Mouse (Mus musculus) large intestine, adult 2 months (tissue): ENCODE measurements at regions not wholly inside any gene's neighbourhood (a gene's known extent, or its start where the extent isn't known, plus 50 kb on each side); places are given as distances from the start of the nearest gene placed in this dataset.

Source experiments
- DNase-seq: peaks from one replicate; pipeline ENCODE4 v3.0.0-alpha.2; 2012; ENCODE audit warnings: low read depth, low spot score
- WGBS: fragments of 180-500 bp; shearing (Covaris S2); methylation state at CpG from one replicate; pipeline ENCODE4 v1.1.7; 2018; 5-methylcytosine and 5-hydroxymethylcytosine counted together

GRCm38 (mm10) chr17:62299875-62300274, 581.2 kb downstream of the Efna5 start:
- no peak for DNase-seq
- WGBS, result 71% methylated on average over 9 of the region's 9 CpGs

GRCm38 (mm10) chr17:62297393-62298060, 583.6 kb downstream of the Efna5 start:
- no peak for DNase-seq
- 63% methylated on average over 7 of the region's 7 CpGs for WGBS

DNA sequence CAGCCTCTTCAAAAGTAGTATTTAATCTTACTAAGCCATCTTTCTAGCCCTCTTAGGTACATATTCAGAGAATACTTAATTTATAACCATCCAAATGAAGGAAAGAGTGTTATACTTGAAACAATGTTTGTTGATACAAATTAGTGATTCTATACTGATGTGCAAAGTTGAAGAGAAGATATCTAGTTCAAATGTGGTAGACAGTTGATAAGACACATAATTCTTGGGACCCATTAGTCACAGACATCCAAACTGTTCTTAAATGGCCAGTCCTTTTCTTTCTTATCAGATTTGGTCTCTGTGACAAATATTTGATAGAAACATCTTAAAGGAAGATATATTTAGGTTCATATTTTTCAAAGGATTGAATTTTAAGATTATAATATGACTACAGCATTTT, 585.7 kb downstream of the Efna5 start:
- DNase-seq, result no peak

DNA sequence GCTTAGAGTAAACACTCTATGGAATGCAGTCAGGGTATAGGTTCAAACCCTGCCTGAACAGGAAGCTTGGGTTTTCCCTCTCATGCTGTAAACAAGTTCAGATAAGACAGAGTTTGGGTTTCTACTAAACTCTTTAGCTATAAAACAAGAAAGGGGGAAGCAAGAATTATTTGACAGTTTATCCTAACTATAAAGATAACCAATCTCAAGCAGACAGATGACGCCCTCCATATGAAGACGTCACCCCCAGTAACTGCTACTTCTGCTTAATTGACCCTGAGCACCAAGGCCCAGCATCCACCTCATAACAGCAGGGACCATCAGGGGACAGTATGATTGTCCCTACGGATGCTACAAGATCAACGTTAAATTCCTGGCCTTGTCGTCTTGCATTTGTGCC, 588.4 kb downstream of the Efna5 start:
- 73% methylated on average over 5 of the region's 5 CpGs for WGBS
- DNase-seq, result no peak

DNA sequence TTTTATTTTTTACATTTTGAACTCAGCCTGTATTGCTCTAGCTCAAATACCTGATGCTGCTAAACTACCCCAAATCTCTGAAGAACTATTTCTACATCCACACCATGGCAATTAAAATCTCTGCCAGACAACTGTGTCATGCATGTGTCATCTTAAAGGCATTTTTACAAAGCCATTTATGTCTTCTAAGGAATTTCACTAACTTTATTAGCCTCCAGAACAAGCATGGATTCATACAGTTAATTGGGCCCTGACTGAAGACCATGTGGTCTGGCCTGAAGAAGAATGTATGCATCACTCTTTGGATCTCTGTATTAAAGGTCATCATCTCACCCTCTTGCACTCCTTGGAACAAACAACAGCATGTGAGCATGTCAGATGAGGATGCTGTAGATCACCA, 593.5 kb downstream of the Efna5 start:
- no peak for DNase-seq

- no peak for DNase-seq
- WGBS, result 52% methylated on average over 4 of the region's 4 CpGs
These were observed 594.0 kb downstream of the Efna5 start for GRCm38 (mm10) chr17:62287127-62287526.

- WGBS, result 60% methylated on average over 12 of the region's 12 CpGs
- no peak for DNase-seq
These were observed 594.7 kb downstream of the Efna5 start for GRCm38 (mm10) chr17:62286086-62287080.

DNA sequence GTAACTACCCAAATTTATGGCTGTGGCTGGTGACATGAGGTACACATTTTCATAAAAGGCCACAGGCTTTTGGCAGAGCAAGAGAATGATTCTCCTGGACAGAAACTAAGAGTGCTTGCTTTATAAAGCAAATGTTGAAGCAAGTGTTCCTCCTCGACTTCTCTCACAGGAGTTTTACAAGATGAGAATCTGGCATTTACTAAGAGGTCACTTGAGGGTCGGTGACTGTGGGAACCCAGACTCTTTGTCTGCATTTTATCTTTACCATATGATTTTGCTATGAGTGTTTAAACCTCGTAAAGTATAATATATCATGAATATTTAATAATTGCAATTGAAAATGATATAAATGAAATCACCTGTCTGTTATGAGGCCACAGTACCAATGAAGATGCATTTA, 600.9 kb downstream of the Efna5 start:
- WGBS, result 34% methylated on average over 3 of the region's 3 CpGs
- DNase-seq, result no peak

DNA sequence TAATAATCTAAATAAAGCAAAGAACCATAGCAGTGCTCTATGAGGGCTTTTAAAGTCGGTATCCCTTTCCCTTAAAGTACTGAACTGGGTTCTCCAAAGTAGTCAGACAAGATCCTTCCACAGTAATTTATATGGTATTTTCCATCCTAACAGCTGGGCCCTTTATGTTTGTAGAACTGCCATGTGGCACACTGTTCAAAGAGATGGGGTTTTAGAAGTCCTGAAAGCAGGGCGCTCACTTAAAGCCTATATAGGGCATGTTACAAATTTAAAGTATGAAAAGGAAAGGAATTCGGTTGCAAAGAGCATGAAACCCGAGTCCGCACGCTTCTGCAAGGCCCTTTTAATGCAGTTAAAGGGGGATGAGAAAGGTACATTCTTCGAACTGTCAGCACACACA, 609.7 kb downstream of the Efna5 start:
- WGBS, result 67% methylated on average over 7 of the region's 7 CpGs
- no peak for DNase-seq

GRCm38 (mm10) chr17:62269279-62269678, 611.8 kb downstream of the Efna5 start:
- DNase-seq, result no peak

DNA sequence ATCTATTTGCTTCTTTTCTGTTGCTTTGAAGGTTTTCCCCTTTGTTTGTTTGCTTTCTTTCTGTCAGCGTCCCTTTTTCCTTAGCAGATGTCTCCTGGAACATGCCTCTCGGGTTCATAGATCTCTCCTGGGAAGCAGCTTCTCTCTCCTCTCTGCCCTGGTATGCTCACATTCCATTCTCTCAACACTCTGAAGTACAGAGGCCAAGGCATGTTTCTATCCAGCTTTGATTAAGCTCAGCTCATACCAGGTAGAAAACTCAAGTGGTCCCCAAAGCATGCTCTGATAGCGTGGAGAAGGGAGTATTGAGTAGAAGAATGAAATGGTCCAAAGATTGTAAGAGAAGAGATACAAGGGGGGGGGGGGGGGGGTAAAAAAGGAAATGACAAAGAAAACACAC, 627.7 kb downstream of the Efna5 start:
- no peak for DNase-seq
- WGBS, result 45% methylated on average over 3 of the region's 3 CpGs

More at GRCm38 (mm10) chr17:62269279-62269678, 611.8 kb downstream of the Efna5 start:
- 91% methylated on average over 4 of the region's 4 CpGs for WGBS

DNA sequence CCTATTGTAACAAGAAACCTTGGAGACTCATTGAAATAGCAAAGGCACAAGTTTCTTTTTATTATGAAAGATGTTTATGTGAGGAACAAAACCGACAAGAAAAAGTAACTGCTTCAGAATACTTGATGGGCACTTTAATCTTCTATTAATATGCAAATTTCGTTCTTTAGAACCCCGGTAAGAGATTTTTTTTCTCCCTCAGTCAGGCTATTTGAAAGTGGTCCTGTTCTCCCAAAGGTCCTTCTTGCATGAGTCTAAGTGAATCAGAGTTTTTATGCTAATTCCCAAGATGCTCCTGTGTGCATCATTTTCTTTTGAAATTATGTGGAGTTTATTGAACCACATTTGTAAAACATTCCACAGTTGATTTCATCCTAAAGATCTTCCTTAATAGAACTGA, 633.1 kb downstream of the Efna5 start:
- WGBS, result 44% methylated on average over 3 of the region's 3 CpGs
- no peak for DNase-seq

- whole genome bisulfite sequencing, result 60% methylated on average over 4 of the region's 4 CpGs
- DNase-seq, result no peak
These were observed 634.5 kb downstream of the Efna5 start for GRCm38 (mm10) chr17:62246650-62247049.

DNA sequence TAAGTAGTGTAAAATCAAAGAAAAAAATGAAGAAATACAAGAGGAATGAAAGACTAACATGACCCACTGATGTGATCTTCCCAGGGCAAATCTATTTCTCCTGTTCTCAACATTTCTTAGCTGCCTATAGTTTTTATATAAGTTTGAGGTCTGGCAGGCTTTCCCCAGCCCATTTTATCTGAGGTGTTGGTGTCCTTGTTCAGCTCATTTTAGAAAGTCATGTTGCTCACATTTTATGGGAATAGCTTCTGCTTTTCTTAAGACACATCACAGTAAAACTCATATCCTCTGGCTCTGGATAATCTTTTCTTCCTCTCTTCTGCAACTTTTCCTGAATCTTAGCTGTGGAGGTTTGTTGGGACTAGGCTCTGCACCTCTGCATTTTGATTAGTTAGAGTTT, 650.2 kb downstream of the Efna5 start:
- no peak for DNase-seq

DNA sequence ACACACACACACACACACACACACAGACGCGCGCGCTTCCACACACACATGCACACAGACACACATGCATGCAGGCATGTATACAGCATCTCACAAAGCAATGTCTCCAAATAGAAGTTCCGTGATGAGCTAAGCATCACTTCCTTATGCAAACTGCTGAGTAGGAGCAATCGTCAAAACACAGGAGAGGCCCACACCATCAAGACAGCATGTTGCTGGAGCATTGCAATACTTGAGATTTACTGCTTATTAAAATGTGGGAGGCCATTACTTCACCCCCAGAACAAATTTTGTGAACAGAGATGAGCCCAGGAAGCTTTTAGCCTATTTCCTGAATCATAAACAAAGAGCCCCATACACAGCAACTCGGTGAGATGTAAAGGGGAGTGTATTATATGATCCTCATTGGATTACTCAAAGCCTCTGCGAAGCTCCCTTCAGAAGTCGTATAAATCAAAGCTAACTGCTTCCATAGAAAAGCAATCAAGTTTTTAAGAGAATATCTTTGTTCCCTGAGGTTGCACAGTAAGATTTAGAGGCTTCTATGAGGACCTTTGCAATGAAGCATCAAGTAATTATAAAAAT, 670.6 kb downstream of the Efna5 start:
- no peak for DNase-seq
- 70% methylated on average over 9 of the region's 9 CpGs for WGBS

GRCm38 (mm10) chr17:62202658-62203057, 678.5 kb downstream of the Efna5 start:
- no peak for DNase-seq
- WGBS, result 76% methylated on average over 2 of the region's 2 CpGs

GRCm38 (mm10) chr17:62200491-62200890, 680.6 kb downstream of the Efna5 start:
- DNase-seq, result no peak
- 69% methylated on average over 4 of the region's 4 CpGs for WGBS

GRCm38 (mm10) chr17:62199559-62199958, 681.6 kb downstream of the Efna5 start:
- WGBS, result 89% methylated on average over 6 of the region's 6 CpGs
- no peak for DNase-seq

- WGBS, result 59% methylated on average over 2 of the region's 2 CpGs
- DNase-seq, result no peak
These were observed 702.4 kb downstream of the Efna5 start for GRCm38 (mm10) chr17:62178612-62179210.

GRCm38 (mm10) chr17:62176336-62176735, 704.8 kb downstream of the Efna5 start:
- DNase-seq, result no peak
- 78% methylated on average over 5 of the region's 5 CpGs for WGBS
